Mouse (Mus musculus) NIH3T3 (cell line): ENCODE measurements around the gene Gm49661.

Experiments
- DNase-seq: peaks from one replicate; pipeline ENCODE4 v3.0.0-alpha.2; 2012; ENCODE audit warnings: low read depth

The Gm49661 gene

DNA sequence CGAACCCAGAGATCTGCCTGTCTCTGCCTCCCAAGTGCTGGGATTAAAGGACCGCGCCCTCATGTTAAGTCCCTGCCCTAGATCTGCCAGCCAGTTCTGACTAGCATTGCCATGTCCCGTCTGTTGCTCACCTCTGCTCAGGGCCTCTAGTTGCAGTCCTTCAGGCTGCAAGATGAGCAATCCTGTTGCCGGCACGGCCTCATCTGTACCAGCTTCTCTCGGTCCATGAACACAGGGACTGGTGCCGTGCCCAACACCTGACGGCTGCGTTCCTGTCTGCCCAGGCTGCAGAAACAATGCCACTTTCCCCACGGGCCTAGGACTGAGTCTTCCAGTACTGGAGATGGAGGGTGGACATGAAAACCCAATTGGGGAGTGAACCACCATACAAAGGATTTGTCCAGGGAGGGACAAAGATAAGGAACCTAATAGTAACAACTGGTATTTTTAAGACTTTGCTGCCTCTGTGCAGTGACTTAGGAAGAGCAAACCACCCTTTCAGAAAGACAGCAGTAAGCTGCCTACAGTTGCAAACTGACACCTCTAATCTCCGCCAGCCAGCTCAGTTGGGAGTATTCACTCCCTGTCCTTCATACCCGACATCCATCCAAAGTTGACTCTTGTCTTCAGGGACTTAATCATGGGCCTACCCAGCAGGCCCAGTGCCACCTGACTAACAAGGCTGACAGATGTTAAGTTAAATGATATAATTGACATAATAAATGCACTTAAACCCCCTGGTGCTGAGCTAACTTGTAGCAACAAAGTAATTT lies 1.5 kb downstream of the Gm49661 start:
- no peak for DNase-seq

DNA sequence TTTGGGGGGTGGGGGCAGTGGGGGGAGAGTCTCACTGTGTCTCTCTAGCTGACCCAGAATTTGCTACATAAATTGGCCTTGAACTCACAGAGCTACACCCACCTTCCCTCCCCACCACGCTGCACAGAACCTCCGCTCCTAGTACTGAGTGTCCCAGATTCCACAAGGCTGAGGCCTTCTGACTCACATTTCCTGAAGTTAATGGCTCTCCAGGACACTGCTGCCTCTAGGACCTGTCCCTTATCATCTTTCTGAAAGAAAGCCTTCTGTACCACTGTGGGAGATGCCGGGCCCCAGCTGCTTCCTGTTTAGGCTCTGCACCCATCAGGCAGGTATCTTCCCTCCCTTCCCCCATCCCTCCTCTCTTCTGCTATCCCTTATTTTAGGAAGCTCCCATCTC lies 2.6 kb downstream of the Gm49661 start:
- no peak for DNase-seq

DNA sequence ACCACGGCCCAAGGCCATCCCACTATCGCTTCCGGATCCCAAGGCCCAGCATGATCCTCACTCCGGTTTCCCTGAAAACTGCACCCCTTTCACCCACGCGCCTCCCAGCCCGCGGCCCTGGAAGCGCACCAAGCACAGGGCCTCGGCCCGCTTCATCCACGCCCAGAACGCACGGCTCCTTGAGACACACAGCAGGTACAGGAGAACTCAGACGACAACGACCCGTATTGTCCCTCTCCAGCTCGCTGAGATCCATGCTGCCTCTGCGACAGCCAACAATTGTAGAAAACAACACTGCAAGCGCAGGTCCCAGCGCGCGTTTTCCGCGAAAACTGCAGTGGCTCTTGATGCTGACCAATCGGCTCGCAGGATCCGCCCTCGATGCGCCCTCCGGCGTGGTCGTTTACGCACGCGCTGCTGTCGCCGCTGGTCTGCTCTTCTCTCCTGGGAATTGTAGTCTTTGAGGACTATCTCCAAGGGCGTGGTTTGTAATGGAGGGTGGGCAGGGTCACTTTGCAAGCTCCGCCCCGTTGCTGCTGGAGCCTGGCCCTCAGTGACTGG lies 3.4 kb downstream of the Gm49661 start:
- DNase-seq, result peak; percentile 96

DNA sequence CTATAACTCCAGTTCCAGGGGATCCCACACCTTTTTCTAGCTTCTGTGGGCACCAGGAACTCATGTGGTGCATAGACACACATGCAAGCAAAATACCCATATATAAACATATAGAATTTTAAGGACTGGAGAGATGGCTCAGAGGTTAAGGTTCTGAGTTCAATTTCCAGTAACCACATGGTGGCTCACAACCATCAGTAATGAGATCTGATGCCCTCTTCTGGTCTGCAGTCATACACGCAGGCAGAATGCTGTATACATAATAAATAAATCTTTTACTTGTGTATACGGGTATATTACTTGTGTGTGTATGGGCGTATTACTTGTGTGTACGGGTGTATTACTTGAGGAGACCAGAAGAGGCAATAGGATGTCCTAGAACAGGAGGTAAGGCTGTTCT lies 5.3 kb downstream of the Gm49661 start:
- DNase-seq, result no peak

DNA sequence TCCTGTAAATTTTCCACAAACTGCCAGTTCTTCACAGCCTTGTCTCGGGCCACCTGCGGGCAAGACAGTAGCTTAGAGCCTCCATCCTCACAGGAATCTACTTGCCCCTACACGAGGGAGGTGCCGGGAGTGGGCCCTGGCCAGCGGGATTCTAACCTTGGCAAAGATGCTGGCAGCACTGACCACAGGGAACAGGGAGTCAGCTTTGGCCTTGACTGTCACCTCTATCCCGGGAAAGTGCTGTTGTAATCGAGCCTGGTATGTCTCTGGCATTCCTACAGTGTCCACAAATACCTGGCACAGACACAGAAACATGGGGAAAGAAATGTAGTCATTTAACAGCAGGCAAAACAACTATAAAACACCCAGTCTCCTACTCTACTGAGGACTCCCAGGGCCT lies 9.4 kb downstream of the Gm49661 start:
- DNase-seq, result peak; percentile 86

DNA sequence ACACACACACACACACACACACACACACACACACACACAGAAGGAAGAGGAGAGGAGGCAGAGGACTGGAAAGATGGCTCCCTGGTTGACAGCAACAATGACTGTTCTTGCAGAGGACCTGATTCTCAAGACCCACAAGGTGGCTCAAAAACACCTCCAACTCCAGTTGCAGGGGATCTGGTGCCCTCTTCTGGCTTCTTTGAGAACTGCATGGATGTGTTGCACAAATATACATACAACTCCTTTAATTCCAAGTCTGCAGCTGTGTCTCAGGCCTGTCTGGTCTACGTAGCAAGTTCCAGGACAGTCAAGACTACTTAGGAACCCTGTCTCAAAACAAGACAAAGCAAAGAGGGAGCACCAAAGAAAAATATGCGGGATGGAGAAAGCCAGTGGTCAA lies 12.5 kb downstream of the Gm49661 start:
- DNase-seq, result peak; percentile 94

DNA sequence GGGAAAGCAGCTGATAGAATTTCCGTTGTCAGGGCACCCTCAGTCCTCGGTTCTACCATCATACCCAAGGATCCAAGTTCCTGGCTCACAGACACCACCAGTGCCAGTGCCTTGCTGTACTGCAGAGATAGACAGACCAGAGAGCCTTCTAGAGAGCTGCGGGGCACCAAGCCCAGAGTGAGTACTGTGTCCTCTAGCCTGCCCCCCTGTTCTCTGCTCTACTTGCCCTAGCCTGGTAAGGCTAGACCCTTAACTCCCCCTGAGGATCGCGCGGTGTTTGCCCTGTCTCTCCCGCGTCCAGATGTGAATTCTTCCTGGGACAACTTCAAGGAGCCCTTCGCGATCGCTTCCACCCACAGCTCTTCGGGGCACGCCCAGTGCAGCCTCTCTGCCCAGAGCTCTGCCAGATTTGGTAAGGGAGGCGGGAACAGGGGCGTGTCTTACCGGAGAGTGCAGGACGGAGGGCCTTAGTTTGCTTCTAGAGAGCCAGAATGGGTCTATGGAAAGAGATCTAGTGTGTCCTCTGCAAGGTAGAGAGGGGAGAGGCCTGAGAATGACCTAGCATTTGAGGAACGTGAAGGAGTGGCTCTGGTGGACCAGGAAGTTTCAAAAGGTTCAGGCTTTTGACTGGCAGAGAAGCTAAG lies 16.5 kb downstream of the Gm49661 start:
- peak; percentile 79 for DNase-seq

DNA sequence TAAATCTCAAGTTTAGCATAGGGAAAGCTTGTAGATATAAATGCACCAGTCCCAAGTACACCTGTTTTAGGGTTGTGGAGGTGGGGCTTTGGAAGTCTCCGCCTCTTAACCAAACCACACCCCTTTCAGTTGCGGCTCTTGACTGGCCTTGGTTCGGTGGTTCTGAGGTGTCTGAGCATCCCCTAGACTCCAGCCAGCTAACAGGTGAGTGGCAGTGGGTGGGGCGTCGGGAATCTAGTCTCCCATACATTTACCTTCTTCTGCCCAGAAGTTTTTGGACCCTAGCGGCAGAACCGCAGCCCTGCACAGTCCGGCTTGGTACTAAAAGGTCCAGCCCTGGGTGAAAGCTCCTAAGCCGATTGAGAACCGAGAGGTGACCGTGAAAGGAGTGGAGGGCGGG lies 19.5 kb downstream of the Gm49661 start:
- no peak for DNase-seq

DNA sequence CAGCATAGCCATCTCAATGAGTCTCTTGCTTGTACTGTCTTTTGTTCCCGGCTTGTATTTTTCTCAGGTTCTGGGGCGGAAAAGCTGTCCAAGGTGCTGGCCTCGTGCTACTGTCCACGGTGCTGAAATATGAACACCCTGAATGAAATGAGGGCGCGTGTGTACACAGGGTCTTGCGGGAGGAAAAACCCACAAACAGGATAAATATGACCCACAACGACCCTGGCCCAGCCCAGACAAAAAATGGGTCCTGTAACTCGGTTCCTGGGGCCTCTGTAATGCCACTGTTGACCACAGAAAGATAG lies 22.0 kb downstream of the Gm49661 start:
- peak; percentile 73 for DNase-seq

DNA sequence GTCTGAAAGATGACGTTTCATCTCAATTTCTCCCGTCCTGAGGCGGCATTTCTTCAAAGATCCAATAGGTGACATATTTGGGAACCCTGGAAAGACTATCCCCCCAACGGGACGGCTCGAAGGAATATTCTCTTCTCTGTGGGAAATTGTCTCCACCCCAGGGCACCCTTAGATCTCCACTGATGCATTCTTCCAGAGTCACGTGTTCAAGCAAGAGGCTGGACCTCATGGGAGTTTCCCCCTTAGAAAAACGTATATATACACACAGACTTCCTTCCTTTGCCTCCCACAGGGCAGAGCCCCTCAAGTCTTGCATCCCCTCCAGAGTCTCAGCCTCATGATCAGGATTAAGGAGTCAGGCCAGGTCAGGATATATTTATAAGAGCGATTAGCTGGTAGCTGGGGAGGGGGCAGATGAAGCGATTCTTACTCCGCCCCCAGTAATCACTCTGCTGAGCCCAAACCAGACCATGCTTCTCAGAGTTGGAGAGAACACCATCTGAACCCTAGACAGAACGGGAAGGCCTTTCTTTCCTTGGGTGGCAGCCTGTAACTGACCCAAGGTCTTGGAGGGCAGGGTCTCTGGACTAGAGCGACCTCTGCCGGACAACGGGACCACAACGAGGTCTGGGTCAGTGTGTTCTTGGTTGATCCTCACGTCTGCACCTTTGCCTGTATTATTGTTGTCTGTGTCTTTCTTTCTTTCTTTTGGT lies 22.5 kb downstream of the Gm49661 start, which contains the start of gene Rtbdn:
Gene Rtbdn, plus strand, starts transcription at position 464 of the 713 bp plus-strand sequence.
- no peak for DNase-seq

DNA sequence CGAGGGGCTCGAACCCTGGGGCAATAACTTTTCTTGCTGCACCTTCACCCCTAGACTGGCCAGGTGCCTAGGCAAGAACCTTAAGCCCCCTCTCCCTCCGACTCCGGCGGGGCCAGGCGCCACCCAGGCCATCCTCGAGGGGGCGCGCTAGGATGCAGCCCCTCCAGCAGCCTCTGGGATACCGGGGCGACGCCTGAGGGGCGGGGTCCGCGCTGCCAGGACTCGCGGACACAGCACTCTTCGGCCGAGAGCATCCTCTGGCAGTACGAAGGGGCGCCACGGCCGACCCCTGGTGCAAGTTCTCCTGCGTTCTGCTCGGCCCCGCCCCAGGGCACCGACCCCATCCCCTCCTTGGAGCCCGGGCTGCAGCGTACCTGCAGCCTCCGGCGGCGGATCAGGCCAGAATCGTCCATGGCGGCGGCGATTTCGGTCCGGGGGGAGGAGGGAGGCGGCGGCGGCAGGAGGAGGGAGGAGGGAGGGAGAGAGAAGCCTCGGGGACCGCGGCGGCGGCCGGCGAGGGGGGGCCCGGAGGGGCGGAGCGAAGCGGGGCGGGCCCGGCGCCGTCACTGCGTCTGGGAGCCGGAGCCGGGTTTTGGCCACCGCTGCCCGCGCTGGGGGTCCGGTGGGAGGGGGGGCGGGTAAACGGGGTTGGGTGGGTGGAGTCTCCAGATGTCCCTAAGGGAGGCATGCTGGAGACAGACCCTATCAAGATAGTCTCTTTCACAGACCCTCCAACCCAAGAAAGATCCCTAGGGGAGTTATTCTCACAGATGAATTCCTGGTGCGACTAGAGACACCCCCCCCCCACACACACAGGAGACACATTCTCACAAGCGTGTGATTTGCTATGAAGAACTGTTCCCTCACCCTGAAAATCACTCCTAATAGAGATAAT lies 23.4 kb downstream of the Gm49661 start:
- no peak for DNase-seq

DNA sequence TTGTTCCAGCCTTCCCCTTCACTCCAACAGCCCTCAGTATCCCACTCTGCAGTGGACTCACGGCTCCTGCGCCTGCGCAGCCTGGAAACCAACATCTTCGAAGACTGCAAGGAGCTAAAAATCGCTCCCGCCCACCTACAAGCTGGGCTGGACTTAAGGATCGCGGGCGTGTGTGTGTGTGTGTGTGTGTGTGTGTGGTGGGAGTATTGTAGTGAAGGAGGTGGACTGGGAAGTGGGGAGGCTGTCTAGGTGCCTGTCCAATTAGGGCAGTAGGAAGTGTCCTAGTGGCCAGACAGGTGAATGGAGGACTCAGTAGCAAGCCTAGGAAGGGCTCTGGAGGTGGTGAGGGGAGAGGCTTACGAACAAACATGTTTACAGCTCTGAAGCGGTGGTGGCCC lies 24.0 kb downstream of the Gm49661 start:
- no peak for DNase-seq

DNA sequence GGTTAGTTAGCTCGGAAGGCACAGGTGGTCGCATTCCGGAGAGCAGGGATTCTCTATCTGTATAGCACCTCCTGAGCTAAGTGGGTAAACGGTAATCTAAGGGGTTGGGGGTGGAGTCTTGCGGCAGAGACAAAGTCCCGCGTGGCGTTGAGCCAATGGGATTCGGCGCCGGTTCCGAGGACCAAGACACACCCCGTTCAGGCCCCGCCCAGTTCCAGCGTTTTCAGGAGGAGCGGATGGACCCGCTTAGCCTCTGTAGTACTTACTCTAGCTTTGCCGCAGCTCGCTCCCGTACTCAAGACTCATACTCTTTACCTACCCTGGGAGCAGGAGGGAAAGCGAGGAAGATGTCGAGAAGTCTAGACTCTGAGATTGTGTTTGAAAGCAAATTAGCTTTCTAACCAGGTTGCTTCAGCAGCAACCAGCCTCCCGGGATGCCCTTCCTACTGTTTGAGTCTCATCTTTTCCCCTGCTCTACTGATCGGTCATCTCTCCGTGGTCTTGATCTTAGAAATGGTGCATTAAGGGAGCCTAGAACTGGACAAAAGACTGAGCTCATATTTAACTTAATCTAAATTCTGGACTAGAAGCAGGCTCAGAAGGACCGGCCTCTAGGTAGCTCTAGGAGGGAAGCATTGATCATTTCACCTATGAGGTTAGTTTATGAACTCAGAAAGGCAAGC lies 24.6 kb downstream of the Gm49661 start:
- DNase-seq, result no peak

DNA sequence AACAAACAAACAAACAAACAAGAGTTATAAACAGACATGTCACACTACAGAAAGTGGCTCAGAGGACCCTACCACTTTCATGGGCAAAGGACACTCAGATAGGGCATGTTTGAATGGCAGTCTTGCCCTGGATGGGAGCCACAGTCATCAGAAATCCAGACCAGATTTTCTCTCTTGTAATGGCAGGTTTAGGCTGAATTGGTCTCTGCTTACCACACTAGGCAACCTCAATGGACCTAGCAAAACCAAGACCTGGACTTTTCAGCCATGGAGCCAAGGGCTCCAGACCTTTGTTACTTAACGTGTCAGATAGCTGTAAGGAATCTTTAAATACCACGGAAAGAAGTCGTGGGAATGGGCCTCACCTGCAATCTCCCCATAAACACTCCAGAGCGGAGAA lies 25.5 kb downstream of the Gm49661 start:
- DNase-seq, result no peak

DNA sequence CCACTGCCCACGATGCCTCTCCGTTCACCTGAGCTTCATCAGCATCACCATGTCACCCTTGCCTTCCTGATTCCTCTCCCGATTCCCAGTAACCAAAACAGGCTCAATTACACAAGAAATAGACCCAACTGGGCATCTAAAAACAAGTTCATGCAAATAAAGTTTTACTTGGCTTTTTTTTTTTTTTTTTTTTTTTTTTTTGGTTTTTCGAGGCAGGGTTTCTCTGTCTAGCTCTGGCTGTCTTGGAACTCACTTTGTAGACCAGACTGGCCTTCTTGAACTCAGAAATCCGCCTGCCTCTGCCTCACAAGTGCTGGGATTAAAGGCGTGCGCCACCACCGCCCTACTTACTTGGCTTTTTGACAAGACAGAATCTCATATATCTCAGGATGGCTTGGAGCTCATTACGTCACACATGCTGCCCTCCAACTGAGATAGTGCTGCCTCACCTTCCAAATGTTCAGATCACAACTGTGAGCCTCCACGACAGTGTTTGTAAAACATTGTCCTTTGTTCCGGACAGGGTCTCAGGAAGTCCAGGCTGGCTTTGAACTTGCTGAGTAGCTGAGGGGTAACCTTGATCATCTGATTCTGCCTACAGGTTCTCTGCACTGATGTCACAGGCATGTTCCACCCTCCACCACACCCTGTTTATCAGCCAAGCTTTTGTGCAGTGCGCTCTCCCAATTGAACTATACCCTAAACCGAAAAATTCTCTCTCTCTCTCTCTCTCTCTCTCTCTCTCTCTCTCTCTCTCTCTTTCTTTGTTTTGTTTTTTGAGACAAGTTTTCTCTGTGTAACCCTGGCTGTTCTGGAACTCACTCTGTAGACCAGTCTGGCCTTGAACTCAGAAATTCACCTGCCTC lies 31.4 kb downstream of the Gm49661 start:
- DNase-seq, result no peak

DNA sequence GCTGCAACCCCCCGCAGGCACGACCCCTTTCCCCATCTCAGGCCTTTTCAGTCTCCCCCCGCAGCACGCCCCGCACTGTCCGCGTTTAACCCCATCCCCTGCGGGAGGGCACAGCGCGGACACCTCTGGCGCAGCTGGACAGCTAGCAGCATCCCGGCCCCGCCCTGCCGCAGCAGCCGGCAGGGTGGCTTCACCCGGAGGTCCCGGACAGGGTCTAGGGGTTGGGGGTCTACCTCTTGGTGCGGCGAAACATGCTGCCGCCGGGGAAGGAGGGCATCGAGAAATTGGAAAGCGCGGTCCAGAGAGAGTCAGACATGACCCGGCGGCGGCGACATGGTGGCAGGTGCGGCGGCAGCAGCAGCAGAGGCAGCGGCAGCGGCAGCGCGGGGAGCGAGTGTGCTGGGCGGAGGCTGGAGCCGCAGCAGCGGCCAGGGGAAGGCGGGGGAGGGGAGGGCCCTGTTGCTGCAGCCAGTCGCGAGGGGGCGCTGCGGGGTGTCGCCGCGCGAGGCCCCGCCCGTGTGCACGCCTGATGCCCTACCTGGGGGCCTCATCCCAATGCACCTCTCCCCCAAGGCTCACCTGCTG lies 32.2 kb downstream of the Gm49661 start, which contains the start of gene Mast1:
Gene Mast1, minus strand, starts transcription at position 398 of the 585 bp plus-strand sequence.
- no peak for DNase-seq

DNA sequence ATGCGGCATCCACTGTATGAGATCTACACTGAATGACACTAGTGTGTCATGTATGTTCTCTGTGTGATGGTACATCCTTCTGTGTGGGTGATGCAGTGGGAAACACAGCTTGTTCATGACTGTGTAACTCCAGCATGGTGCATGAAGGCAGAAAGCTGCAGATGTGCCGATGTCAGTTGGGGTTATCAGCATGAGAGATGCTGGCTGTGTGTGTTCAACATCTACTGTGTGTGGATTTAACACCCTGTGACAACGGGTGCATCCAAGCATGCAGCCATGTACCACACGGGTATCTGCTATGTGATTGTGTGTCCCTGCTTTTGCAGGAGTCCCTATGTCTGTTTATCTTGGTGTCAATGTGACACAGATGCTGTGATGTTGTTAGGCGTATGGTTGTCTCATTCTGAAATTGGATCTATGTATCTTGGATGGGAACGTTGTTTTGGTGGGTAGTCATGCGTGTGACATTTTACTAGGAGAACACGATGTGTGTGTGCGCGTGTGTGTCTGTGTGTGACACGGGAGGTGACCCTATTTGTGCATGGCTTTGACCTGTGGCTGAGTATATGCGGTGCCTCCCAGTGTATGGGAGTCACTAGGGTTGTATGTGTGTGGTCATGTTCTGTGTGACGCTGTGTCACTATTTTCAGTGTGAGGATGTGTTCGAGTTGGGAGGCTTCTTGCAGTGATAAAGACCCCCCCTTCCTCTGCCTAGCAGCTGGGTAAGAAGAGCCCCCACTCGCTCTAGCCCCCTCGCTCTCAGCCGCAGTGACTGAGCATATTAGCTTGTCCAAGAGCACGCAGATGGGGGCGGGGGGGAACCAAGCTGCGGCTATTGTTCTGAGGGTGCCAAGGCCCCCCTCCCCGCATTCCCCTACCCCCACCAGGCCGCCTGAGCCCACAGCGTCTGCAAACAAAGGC lies 32.9 kb downstream of the Gm49661 start:
- no peak for DNase-seq

DNA sequence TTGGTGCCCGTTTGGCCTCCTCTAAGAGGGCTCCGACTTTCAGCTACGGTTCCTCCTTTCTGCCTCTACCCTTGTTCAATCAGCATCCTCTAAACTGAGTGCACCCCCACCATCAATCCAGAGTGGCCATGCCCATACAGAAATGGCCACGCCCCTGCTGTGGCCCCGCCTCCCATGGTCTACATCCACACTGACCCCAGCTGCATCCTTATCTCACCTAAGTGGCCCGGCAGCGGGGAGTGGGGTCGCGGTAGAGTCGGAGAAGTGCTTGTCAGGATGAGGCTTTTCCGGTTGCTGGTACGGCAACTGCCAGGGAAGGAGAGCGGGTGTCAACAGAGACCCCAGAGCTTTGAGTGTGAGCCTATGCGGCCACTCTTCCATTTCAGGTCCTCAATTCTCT lies 33.7 kb downstream of the Gm49661 start:
- DNase-seq, result no peak

DNA sequence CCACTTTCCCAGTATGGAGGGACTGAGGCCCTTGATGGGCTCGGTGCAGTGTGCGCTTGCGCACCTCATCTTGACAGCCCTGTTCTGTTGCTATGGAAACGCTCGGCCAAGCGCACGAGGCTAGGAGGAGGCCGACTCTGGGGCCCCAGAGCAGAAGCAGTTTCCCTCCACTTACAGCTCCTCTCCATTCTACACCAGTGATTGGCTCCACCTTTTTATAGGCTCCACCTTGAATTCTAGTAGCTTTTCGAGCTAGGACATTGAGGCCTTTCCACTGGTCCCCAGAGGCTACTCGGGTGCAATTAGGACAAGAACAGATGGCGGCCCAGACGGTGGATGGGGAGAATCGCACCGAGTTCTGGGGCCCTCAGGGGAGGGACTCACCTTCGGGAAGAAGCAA lies 34.4 kb downstream of the Gm49661 start:
- no peak for DNase-seq
